Mouse (Mus musculus): ENCODE data around the gene Gpr180. TPM values are rescaled to one million over a fixed set of nuclear protein-coding genes. Genes with fewer than 3 reads are reported as not detected.
"Not testable (repeated sequence)": the region's sequence is repeated elsewhere in the genome, so short reads cannot be mapped to it uniquely, and the experiment has no call there.

The Gpr180 gene
- polyA plus RNA-seq, 1 experiment from 2014 or later = 58.6 TPM

DNA sequence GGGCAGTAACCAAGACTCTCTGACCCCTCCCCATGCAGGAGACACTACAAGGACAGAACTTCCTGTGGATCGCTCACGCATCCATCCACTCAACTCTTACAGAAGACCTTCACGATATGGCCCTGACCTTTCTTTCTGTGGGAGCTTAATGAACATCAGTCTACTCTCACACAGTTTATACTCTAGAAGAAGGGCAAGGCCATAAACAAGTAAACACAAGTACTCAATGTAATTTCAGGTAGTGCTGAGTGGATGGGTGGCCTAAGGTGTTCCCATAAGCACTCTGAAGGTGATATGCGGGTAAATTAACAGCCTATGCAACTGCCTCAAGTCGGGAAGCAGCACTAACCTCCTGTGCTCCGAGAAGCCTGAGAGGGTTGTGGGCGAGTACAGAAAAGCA lies 5.5 kb upstream of the Gpr180 start:
- no peak for ATAC-seq (replicated peaks; ENCODE audit: low FRiP score)
- WGBS = 77% methylated on average over 7 of the region's 7 CpGs

DNA sequence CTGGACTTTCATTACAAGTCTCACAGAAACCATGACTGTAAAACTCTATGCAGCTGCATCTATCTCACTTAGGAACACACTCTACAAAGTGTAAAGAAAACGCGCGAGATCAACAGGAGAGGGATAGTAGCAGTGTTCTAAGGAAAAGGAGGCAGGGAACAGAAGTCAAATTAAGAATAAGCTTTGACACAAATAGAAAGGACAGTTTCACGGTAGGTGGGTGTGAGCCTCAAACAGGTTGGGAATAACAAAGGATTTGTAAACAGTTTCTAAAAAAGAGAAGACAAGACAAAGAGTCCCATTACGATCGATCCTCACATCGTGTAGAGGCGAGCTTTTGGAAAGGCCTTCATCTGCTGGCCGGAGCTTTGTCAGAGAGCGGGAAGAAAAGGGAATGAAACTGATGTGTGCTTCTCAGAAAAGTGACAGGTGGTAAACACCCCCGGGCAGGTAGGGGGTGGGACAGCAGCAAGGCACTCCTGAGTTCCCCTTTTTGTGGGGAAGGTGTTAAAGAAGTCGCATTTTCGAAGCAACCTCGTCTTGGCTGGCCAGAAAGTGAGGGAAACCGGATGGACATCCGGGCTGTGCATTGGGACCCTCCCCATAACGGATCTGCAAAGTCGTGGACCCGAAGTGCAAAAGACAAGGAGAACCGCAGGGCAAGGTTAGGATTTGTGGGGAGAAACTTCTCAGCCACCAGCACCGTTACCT lies 4.9 kb upstream of the Gpr180 start:
- no peaks in the 10 kb centered on the region; the same call in 1 of the 2 replicates for H3K9me3 ChIP-seq (replicated peaks)
- peak; percentile 13 for ATAC-seq (replicated peaks; ENCODE audit: low FRiP score)
- H3K27ac ChIP-seq = peak overlapping the region; percentile 49; the same call in 1 of the 2 replicates
- no peaks in the 10 kb centered on the region for H3K27me3 ChIP-seq
- peak overlapping the region; percentile 86 for H3K4me2 ChIP-seq
- H3K36me3 ChIP-seq = peaks cover 26% of the 10 kb centered on the region
- H3K9ac ChIP-seq = peak overlapping the region; percentile 70
- peaks cover 16% of the 10 kb centered on the region for H3K4me1 ChIP-seq
- 10% methylated on average over 21 of the region's 21 CpGs for WGBS
- peak overlapping the region; percentile 78 for H3K4me3 ChIP-seq (replicated peaks)

More for the DNA sequence above, 5.5 kb upstream of the Gpr180 start:
- Histone ChIP-seq H3K4me3 (replicated peaks) (peak overlapping the region; percentile 78), H3K4me2 (peak overlapping the region; percentile 86), H3K9ac (peak overlapping the region; percentile 70), H3K36me3 (peaks cover 32% of the 10 kb centered on the region), H3K27ac (no peak overlapping the region), H3K27me3 (no peaks in the 10 kb centered on the region), H3K4me1 (peaks cover 13% of the 10 kb centered on the region), H3K9me3 (replicated peaks) (no peaks in the 10 kb centered on the region; the same call in 1 of the 2 replicates)

- Histone ChIP-seq H3K9me3 (replicated peaks) (no peaks in the 10 kb centered on the region; the same call in 1 of the 2 replicates), H3K4me3 (replicated peaks) (peak within 1 kb of the TSS; percentile 78), H3K36me3 (peaks cover 20% of the 10 kb centered on the region), H3K4me2 (peak within 1 kb of the TSS; percentile 86), H3K9ac (peak within 1 kb of the TSS; percentile 70), H3K4me1 (peaks cover 16% of the 10 kb centered on the region), H3K27ac (peak within 1 kb of the TSS; percentile 49; the same call in 1 of the 2 replicates), H3K27me3 (no peaks in the 10 kb centered on the region)
- under 1% methylated on average over 28 of the region's 28 CpGs for WGBS
- ATAC-seq (replicated peaks; ENCODE audit: low FRiP score) = peak; percentile 83
Measured at GRCm38 (mm10) chr14:118132642-118132977, 4.3 kb upstream of the Gpr180 start, which contains the start of gene Tgds. Tgds (minus strand) TSS chr14:118132755.

- Histone ChIP-seq H3K36me3 (peaks cover 34% of the 10 kb centered on the region), H3K9me3 (replicated peaks) (no peaks in the 10 kb centered on the region; the same call in 1 of the 2 replicates), H3K4me1 (peaks cover 16% of the 10 kb centered on the region), H3K4me3 (replicated peaks) (peak overlapping the region; percentile 91), H3K27me3 (no peaks in the 10 kb centered on the region), H3K4me2 (peak overlapping the region; percentile 84), H3K27ac (peak overlapping the region; percentile 80), H3K9ac (peak overlapping the region; percentile 86)
- ATAC-seq (replicated peaks; ENCODE audit: low FRiP score) = peak; percentile 27
- under 1% methylated on average over 13 of the region's 13 CpGs for WGBS
Measured at GRCm38 (mm10) chr14:118137487-118137886, 529 bp downstream of the Gpr180 start.

- Histone ChIP-seq H3K4me3 (replicated peaks) (no peak overlapping the region), H3K36me3 (peaks cover 41% of the 10 kb centered on the region), H3K9ac (no peak overlapping the region), H3K4me2 (no peak overlapping the region), H3K27ac (no peak overlapping the region), H3K4me1 (peaks cover 10% of the 10 kb centered on the region), H3K27me3 (no peaks in the 10 kb centered on the region), H3K9me3 (replicated peaks) (no peaks in the 10 kb centered on the region)
- WGBS = 91% methylated on average over 5 of the region's 5 CpGs
- ATAC-seq (replicated peaks; ENCODE audit: low FRiP score) = no peak
Measured at GRCm38 (mm10) chr14:118142283-118142682, 5.3 kb downstream of the Gpr180 start.

GRCm38 (mm10) chr14:118148046-118148445 lies 11.1 kb downstream of the Gpr180 start:
- whole genome bisulfite sequencing = 94% methylated on average over 13 of the region's 13 CpGs
- no peak overlapping the region for H3K27ac ChIP-seq

GRCm38 (mm10) chr14:118148554-118148953 lies 11.6 kb downstream of the Gpr180 start:
- no peak overlapping the region for H3K27ac ChIP-seq
- no peaks in the 10 kb centered on the region for H3K9me3 ChIP-seq (replicated peaks)
- peaks cover 29% of the 10 kb centered on the region for H3K36me3 ChIP-seq
- 69% methylated on average over 10 of the region's 10 CpGs for WGBS
- ATAC-seq (replicated peaks; ENCODE audit: low FRiP score) = no peak
- H3K4me2 ChIP-seq = no peak overlapping the region
- no peaks in the 10 kb centered on the region for H3K27me3 ChIP-seq
- no peak overlapping the region for H3K4me3 ChIP-seq (replicated peaks)
- H3K4me1 ChIP-seq = no peaks in the 10 kb centered on the region
- no peak overlapping the region for H3K9ac ChIP-seq

More at GRCm38 (mm10) chr14:118148046-118148445, 11.1 kb downstream of the Gpr180 start:
- ATAC-seq (replicated peaks; ENCODE audit: low FRiP score) = no peak
- H3K4me2 ChIP-seq = no peak overlapping the region
- H3K36me3 ChIP-seq = peaks cover 24% of the 10 kb centered on the region
- H3K27me3 ChIP-seq = no peaks in the 10 kb centered on the region
- H3K9me3 ChIP-seq (replicated peaks) = no peaks in the 10 kb centered on the region
- H3K4me1 ChIP-seq = no peaks in the 10 kb centered on the region
- no peak overlapping the region for H3K9ac ChIP-seq
- H3K4me3 ChIP-seq (replicated peaks) = no peak overlapping the region

DNA sequence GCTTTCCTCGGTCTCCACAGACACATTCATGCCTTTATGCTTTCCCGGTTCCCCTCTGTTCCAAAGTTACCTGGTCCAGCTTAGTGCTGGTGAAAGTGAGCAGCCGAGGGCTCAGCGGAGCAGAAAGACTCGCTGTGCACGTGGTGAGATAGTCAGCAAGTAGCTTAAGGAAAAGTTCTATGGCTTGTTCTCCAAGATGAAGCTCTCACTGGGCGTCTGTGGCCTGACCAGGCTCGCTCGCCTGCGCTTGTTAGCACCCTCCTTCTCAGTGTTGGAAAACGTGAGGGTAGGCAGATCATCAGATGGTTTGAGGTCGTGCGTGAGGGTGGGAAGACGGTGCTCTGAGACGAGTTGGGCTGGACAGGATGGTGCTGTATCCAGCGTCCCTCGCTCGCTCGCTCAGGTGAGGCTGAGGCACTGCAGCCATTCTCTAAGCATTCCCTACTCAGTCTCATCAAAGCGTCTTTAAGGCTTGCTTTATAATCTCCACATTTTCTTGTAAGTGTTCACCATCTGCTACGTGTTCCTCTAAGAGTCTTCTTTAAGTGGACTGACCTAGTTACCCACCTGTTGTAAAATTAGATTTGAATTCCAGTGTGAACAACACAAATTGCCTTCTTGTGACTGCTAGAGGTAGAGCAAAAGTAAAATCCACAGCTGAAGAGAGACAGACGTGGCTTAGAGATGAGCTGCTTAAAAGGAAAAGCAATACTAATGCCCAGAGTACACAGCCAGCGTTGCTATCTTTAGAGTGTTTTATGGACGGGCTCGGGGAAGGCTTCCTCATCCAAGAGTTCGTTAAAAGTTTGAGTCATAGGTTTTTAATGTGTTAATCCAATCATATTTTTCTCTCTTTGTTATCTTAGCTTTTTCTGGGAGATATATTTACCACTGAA lies 13.9 kb downstream of the Gpr180 start:
- H3K27me3 ChIP-seq = no peaks in the 10 kb centered on the region
- no peak overlapping the region for H3K27ac ChIP-seq
- H3K9ac ChIP-seq = no peak overlapping the region
- 79% methylated on average over 26 of the region's 26 CpGs for WGBS
- H3K4me2 ChIP-seq = no peak overlapping the region
- H3K9me3 ChIP-seq (replicated peaks) = no peaks in the 10 kb centered on the region
- no peaks in the 10 kb centered on the region for H3K4me1 ChIP-seq
- no peak for ATAC-seq (replicated peaks; ENCODE audit: low FRiP score)
- H3K4me3 ChIP-seq (replicated peaks) = no peak overlapping the region
- H3K36me3 ChIP-seq = peaks cover 50% of the 10 kb centered on the region

GRCm38 (mm10) chr14:118151651-118152293 lies 14.8 kb downstream of the Gpr180 start:
- no peaks in the 10 kb centered on the region for H3K27me3 ChIP-seq
- no peak for ATAC-seq (replicated peaks; ENCODE audit: low FRiP score)
- H3K4me3 ChIP-seq (replicated peaks) = no peak overlapping the region
- no peak overlapping the region for H3K4me2 ChIP-seq
- H3K27ac ChIP-seq = no peak overlapping the region
- H3K36me3 ChIP-seq = peaks cover 59% of the 10 kb centered on the region
- no peak overlapping the region for H3K9ac ChIP-seq
- H3K9me3 ChIP-seq (replicated peaks) = no peaks in the 10 kb centered on the region
- WGBS = 69% methylated on average over 5 of the region's 5 CpGs
- no peaks in the 10 kb centered on the region for H3K4me1 ChIP-seq

DNA sequence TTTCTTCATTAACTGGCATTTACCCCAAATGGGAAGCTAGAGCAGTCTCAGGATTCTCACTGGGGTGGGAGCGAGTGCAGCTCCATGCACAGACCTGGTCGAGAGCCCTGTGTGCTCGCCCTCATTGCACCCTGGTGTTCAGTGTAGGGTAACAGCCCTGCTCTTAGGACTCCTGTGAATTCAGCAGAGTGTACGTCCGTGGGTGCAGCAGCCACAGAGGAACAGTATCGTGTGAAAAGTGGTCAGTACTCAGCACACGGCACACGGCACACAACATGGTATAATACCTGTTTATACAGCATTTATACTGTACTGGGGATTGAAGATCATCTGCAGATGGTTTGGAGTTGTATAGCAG lies 15.3 kb downstream of the Gpr180 start:
- Histone ChIP-seq H3K27me3 (no peaks in the 10 kb centered on the region), H3K36me3 (peaks cover 60% of the 10 kb centered on the region), H3K9me3 (replicated peaks) (no peaks in the 10 kb centered on the region), H3K27ac (no peak overlapping the region), H3K4me2 (no peak overlapping the region), H3K4me1 (no peaks in the 10 kb centered on the region), H3K4me3 (replicated peaks) (no peak overlapping the region), H3K9ac (no peak overlapping the region)
- 87% methylated on average over 8 of the region's 8 CpGs for WGBS
- ATAC-seq (replicated peaks; ENCODE audit: low FRiP score) = no peak

DNA sequence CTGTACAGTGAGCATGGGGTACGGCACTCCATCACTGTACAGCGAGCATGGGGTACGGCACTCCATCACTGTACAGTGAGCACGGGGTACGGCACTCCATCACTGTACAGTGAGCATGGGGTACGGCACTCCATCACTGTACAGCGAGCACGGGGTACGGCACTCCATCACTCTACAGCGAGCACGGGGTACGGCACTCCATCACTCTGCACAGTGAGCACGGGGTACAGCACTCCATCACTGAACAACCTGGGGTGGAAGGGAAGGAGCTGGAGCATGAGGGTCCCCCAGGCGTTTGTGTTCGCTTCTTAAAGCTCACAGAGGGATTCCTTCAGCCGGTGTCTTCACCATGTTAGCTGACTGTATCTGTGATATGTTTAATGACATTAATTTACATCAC lies 19.1 kb downstream of the Gpr180 start:
- H3K9me3 ChIP-seq (replicated peaks); H3K27ac ChIP-seq; H3K27me3 ChIP-seq; ATAC-seq (replicated peaks; ENCODE audit: low FRiP score); H3K4me1 ChIP-seq; H3K4me3 ChIP-seq (replicated peaks); H3K4me2 ChIP-seq; H3K9ac ChIP-seq: not testable (repeated sequence)
- WGBS = 97% methylated on average over 16 of the region's 16 CpGs
- H3K36me3 ChIP-seq = peaks cover 74% of the 10 kb centered on the region

DNA sequence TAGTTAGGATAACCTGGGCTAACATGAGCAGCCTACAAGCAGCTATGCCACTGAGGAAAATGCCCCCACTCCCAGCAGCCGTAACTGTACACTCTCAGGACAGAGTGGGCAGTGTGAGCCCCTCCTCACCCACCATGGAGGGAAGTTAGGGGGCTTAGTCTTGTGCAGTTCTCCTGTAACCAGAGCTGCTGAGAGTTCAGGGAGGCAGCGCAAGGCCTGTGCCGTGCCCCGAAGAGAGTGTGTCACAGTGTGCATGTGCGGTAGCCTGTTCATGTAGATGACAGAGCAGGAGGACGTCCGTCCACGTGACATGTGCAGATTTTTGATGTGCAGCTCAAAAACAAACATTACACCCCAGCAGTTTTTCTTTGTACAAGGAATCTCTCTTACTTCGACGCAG lies 19.8 kb downstream of the Gpr180 start:
- no peak for ATAC-seq (replicated peaks; ENCODE audit: low FRiP score)
- no peak overlapping the region for H3K4me2 ChIP-seq
- no peak overlapping the region for H3K27ac ChIP-seq
- no peaks in the 10 kb centered on the region for H3K4me1 ChIP-seq
- H3K36me3 ChIP-seq = peaks cover 81% of the 10 kb centered on the region
- H3K9ac ChIP-seq = no peak overlapping the region
- no peak overlapping the region for H3K4me3 ChIP-seq (replicated peaks)
- no peaks in the 10 kb centered on the region for H3K27me3 ChIP-seq
- 79% methylated on average over 10 of the region's 10 CpGs for WGBS
- no peaks in the 10 kb centered on the region for H3K9me3 ChIP-seq (replicated peaks)

Data from kidney, embryonic 15.5 days (tissue).